Mouse (Mus musculus) liver, adult 2 months (tissue): ENCODE results near the gene Ankrd45.
"Not testable (repeated sequence)": the region's sequence is repeated elsewhere in the genome, so short reads cannot be mapped to it uniquely, and the experiment has no call there.

Experiments
- CTCF ChIP-seq: fragments of 200-500 bp; IDR thresholded peaks from 2 replicates; pipeline ENCODE4 v1.5.1; 2011; ENCODE audit warnings: low read depth, low read length, control low read depth
- POLR2A ChIP-seq: fragments of 200-500 bp; IDR thresholded peaks from 2 replicates; pipeline ENCODE4 v1.6.1; 2011; ENCODE audit warnings: low read length, control low read depth; ENCODE audit not compliant: insufficient read depth; ENCODE audit errors: extremely low read depth

GRCm38 (mm10) chr1:161145611-161146010, 3.1 kb downstream of the Ankrd45 start:
- not testable (repeated sequence) for TF ChIP-seq CTCF, POLR2A
